Mouse (Mus musculus) midbrain, embryonic 11.5 days (tissue): ENCODE measurements around the gene Fank1. TPM values are rescaled to one million over a fixed set of nuclear protein-coding genes. Genes with fewer than 3 reads are reported as not detected.
A peak's percentile ranks its signal among the peaks of the same experiment; 100 is the strongest.

Source experiments
- ATAC-seq: fragments of 200-750 bp; cut with Nextera tagmentation; 2 replicates; pipeline ENCODE4 v1.8.0; 2017; ENCODE audit warnings: moderate TSS enrichment, moderate library complexity; ENCODE audit not compliant: low FRiP score
- DNase-seq: peaks from one replicate; pipeline ENCODE4 v3.0.0; 2015; ENCODE audit warnings: low spot score; ENCODE audit errors: missing footprints
- H3K27ac ChIP-seq: fragments of 300-500 bp; sonication (generic); 2 replicates; pipeline ENCODE4 v1.5.1; 2014; ENCODE audit warnings: low read depth, low read length
- H3K27me3 ChIP-seq: fragments of 300-500 bp; sonication (generic); 2 replicates; pipeline ENCODE4 v1.6.1; 2014; ENCODE audit warnings: mild to moderate bottlenecking, low read length, moderate library complexity, mixed read lengths; ENCODE audit not compliant: control insufficient read depth, insufficient read depth
- H3K36me3 ChIP-seq: fragments of 300-500 bp; sonication (generic); 2 replicates; pipeline ENCODE4 v1.6.1; 2014; ENCODE audit warnings: mild to moderate bottlenecking, low read length, moderate library complexity, mixed read lengths; ENCODE audit not compliant: control insufficient read depth, insufficient read depth
- H3K4me1 ChIP-seq: fragments of 300-500 bp; sonication (generic); 2 replicates; pipeline ENCODE4 v1.6.1; 2014; ENCODE audit warnings: low read length; ENCODE audit not compliant: control insufficient read depth, insufficient read depth
- H3K4me2 ChIP-seq: fragments of 300-500 bp; sonication (generic); 2 replicates; pipeline ENCODE4 v1.6.1; 2014; ENCODE audit warnings: mild to moderate bottlenecking, moderate library complexity
- H3K4me3 ChIP-seq: fragments of 300-500 bp; sonication (generic); 2 replicates; pipeline ENCODE4 v1.5.1; 2014; ENCODE audit warnings: low read depth, low read length
- H3K9ac ChIP-seq: fragments of 300-500 bp; sonication (generic); 2 replicates; pipeline ENCODE4 v1.6.1; 2014; ENCODE audit warnings: low read length
- H3K9me3 ChIP-seq: fragments of 300-500 bp; sonication (generic); 2 replicates; pipeline ENCODE4 v1.6.1; 2016; ENCODE audit warnings: low read length; ENCODE audit not compliant: control insufficient read depth
- WGBS: fragments of 180-500 bp; shearing (Covaris S2); extraction: QIAGEN DNeasy Blood & Tissue Kit; methylation state at CpG from one replicate; pipeline ENCODE4 v1.1.7; 2014; 5-methylcytosine and 5-hydroxymethylcytosine counted together
- polyA plus RNA-seq: library from polyadenylated mRNA; unstranded; fragments of >200 nt; fragmentation: Nextera tagmentation; extraction: Ambion mirVana; gene quantifications from 2 replicates; pipeline ENCODE4 v1.2.1, GENCODE M21; 2014

The Fank1 gene
- polyA plus RNA-seq, 1 experiment from 2014 or later = 1.6 TPM

- WGBS = 94% methylated on average over 1 of the region's 1 CpGs
- ATAC-seq (no peak), DNase-seq (no peak)
Measured at GRCm38 (mm10) chr7:133744209-133744608, 32.5 kb upstream of the Fank1 start.

GRCm38 (mm10) chr7:133744701-133745100, 32.0 kb upstream of the Fank1 start:
- Histone ChIP-seq H3K27me3 (no peaks in the 10 kb centered on the region), H3K4me2 (no peak overlapping the region), H3K9me3 (no peaks in the 10 kb centered on the region), H3K9ac (no peak overlapping the region), H3K4me1 (no peaks in the 10 kb centered on the region), H3K36me3 (peaks cover 12% of the 10 kb centered on the region), H3K4me3 (no peak overlapping the region), H3K27ac (no peak overlapping the region)
- WGBS = 73% methylated on average over 4 of the region's 4 CpGs
- ATAC-seq (no peak), DNase-seq (no peak)

More at GRCm38 (mm10) chr7:133744209-133744608, 32.5 kb upstream of the Fank1 start:
- Histone ChIP-seq H3K27me3 (no peaks in the 10 kb centered on the region), H3K4me3 (no peak overlapping the region), H3K9ac (no peak overlapping the region), H3K36me3 (peaks cover 12% of the 10 kb centered on the region), H3K4me2 (no peak overlapping the region), H3K4me1 (no peaks in the 10 kb centered on the region), H3K27ac (no peak overlapping the region), H3K9me3 (no peaks in the 10 kb centered on the region)

- WGBS = 91% methylated on average over 8 of the region's 8 CpGs
- no peaks in the 10 kb centered on the region for H3K4me1 ChIP-seq
- no peaks in the 10 kb centered on the region for H3K27me3 ChIP-seq
- no peak overlapping the region for H3K9ac ChIP-seq
- H3K9me3 ChIP-seq = no peaks in the 10 kb centered on the region
- H3K27ac ChIP-seq = no peak overlapping the region
- no peak for ATAC-seq
- H3K36me3 ChIP-seq = peaks cover 3% of the 10 kb centered on the region
- no peak overlapping the region for H3K4me3 ChIP-seq
- no peak for DNase-seq
- H3K4me2 ChIP-seq = no peak overlapping the region
Measured at GRCm38 (mm10) chr7:133747372-133747771, 29.3 kb upstream of the Fank1 start.

GRCm38 (mm10) chr7:133748753-133749152, 27.9 kb upstream of the Fank1 start:
- 89% methylated on average over 14 of the region's 14 CpGs for WGBS
- H3K27ac ChIP-seq = no peak overlapping the region
- no peak overlapping the region for H3K4me2 ChIP-seq
- H3K9me3 ChIP-seq = no peaks in the 10 kb centered on the region
- H3K4me3 ChIP-seq = no peak overlapping the region
- ATAC-seq (no peak), DNase-seq (no peak)
- H3K4me1 ChIP-seq = no peaks in the 10 kb centered on the region
- no peaks in the 10 kb centered on the region for H3K27me3 ChIP-seq
- no peak overlapping the region for H3K9ac ChIP-seq
- peaks cover 3% of the 10 kb centered on the region; the same call in 1 of the 2 replicates for H3K36me3 ChIP-seq

- no peaks in the 10 kb centered on the region for H3K4me1 ChIP-seq
Measured at GRCm38 (mm10) chr7:133750666-133751065, 26.0 kb upstream of the Fank1 start.

GRCm38 (mm10) chr7:133751163-133751562, 25.5 kb upstream of the Fank1 start:
- Histone ChIP-seq H3K9ac (no peak overlapping the region), H3K36me3 (peaks cover 3% of the 10 kb centered on the region; the same call in 1 of the 2 replicates), H3K4me1 (peaks cover 1% of the 10 kb centered on the region; the same call in 1 of the 2 replicates), H3K9me3 (no peaks in the 10 kb centered on the region), H3K27ac (no peak overlapping the region), H3K4me2 (no peak overlapping the region), H3K4me3 (no peak overlapping the region), H3K27me3 (no peaks in the 10 kb centered on the region)
- ATAC-seq = no peak
- 88% methylated on average over 5 of the region's 5 CpGs for WGBS
- DNase-seq = no peak

More at GRCm38 (mm10) chr7:133750666-133751065, 26.0 kb upstream of the Fank1 start:
- ATAC-seq (no peak), DNase-seq (peak; percentile 82)
- no peak overlapping the region for H3K4me2 ChIP-seq
- peaks cover 3% of the 10 kb centered on the region; the same call in 1 of the 2 replicates for H3K36me3 ChIP-seq
- no peaks in the 10 kb centered on the region for H3K9me3 ChIP-seq
- no peak overlapping the region for H3K4me3 ChIP-seq
- WGBS = 79% methylated on average over 5 of the region's 5 CpGs
- H3K27ac ChIP-seq = no peak overlapping the region
- H3K27me3 ChIP-seq = no peaks in the 10 kb centered on the region
- no peak overlapping the region for H3K9ac ChIP-seq

- peak overlapping the region; percentile 40; the same call in 1 of the 2 replicates for H3K9ac ChIP-seq
- H3K27ac ChIP-seq = no peak overlapping the region
- H3K4me1 ChIP-seq = peaks cover 30% of the 10 kb centered on the region
- no peaks in the 10 kb centered on the region for H3K36me3 ChIP-seq
- H3K9me3 ChIP-seq = peaks cover 4% of the 10 kb centered on the region; the same call in 1 of the 2 replicates
- peak overlapping the region; percentile 65 for H3K4me2 ChIP-seq
- H3K4me3 ChIP-seq = peak overlapping the region; percentile 38
- DNase-seq (no peak), ATAC-seq (no peak)
- no peaks in the 10 kb centered on the region for H3K27me3 ChIP-seq
- WGBS = 21% methylated on average over 5 of the region's 5 CpGs
Measured at GRCm38 (mm10) chr7:133757961-133758455, 18.7 kb upstream of the Fank1 start.

- H3K4me1 ChIP-seq = peaks cover 30% of the 10 kb centered on the region
- 88% methylated on average over 5 of the region's 5 CpGs for WGBS
- DNase-seq (no peak), ATAC-seq (no peak)
- H3K4me3 ChIP-seq = peak overlapping the region; percentile 38
- no peaks in the 10 kb centered on the region for H3K36me3 ChIP-seq
- peaks cover 4% of the 10 kb centered on the region; the same call in 1 of the 2 replicates for H3K9me3 ChIP-seq
- H3K27me3 ChIP-seq = no peaks in the 10 kb centered on the region
- H3K9ac ChIP-seq = peak overlapping the region; percentile 28; the same call in 1 of the 2 replicates
- peak overlapping the region; percentile 65 for H3K4me2 ChIP-seq
- peak overlapping the region; percentile 94 for H3K27ac ChIP-seq
Measured at GRCm38 (mm10) chr7:133758716-133759115, 17.9 kb upstream of the Fank1 start.

GRCm38 (mm10) chr7:133759611-133760353, 16.9 kb upstream of the Fank1 start:
- Histone ChIP-seq H3K9ac (peak overlapping the region; percentile 72), H3K27ac (peak overlapping the region; percentile 94), H3K4me1 (peaks cover 30% of the 10 kb centered on the region), H3K9me3 (peaks cover 4% of the 10 kb centered on the region; the same call in 1 of the 2 replicates), H3K27me3 (no peaks in the 10 kb centered on the region), H3K4me2 (peak overlapping the region; percentile 65), H3K4me3 (peak overlapping the region; percentile 38), H3K36me3 (no peaks in the 10 kb centered on the region)
- 2% methylated on average over 27 of the region's 27 CpGs for WGBS
- peak; percentile 98 for DNase-seq
- ATAC-seq = peak; percentile 97
